Mouse (Mus musculus): ENCODE measurements at regions not wholly inside any gene's neighbourhood (a gene's known extent, or its start where the extent isn't known, plus 50 kb on each side); places are given as distances from the start of the nearest gene placed in this dataset.

GRCm38 (mm10) chr10:111574231-111574630 lies 68.1 kb downstream of the Phlda1 start:
- no peak for TF ChIP-seq CTCF (IDR thresholded peaks at IDR 0.05; ENCODE audit: control insufficient read depth, insufficient read depth, insufficient read length)
- TF ChIP-seq USF1 (IDR thresholded peaks at IDR 0.05; ENCODE audit: low read depth) = no peak
- TF ChIP-seq MAX (IDR thresholded peaks at IDR 0.05) = no peak
- TF ChIP-seq MYOG (IDR thresholded peaks at IDR 0.05; ENCODE audit: control insufficient read depth, extremely low read depth, insufficient read length) = no peak
- no peak for TF ChIP-seq CEBPB (IDR thresholded peaks at IDR 0.05; ENCODE audit: low read depth)

All from C2C12 (cell line).